Mouse (Mus musculus): Measurements from ENCODE around the gene Rad51b.

Rad51b gene

GRCm38 (mm10) chr12:79691929-79692862 lies 395.1 kb downstream of the Rad51b start:
- WGBS, result 82% methylated on average over 14 of the region's 14 CpGs

DNA sequence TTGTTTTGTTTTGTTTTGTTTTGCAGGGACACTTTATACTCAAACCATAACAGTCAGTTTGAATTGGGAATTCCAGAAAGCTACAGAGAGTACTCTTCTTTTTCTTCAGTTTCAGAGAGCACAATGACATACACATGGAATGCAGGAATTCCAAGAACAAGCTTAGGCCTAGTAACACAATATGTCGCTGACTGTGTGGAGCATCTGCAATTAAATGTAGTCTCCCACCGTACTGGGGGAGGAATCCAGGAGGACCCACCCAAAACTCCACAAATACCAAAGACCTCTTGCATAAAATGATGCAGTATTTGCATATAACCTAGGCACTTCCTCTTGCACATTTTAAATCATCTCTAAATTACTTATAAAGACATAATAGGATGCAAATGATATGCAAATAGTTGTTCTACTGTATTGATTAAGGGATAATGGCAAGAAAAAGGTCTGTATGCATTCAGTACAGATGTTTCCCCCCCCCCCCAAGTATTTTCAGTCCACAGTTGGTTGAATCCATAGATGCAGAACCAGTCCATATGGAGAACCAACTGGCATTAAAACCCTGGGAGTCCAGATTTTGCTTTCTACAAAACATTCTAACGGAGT lies 398.9 kb downstream of the Rad51b start:
- WGBS, result 62% methylated on average over 3 of the region's 3 CpGs

DNA sequence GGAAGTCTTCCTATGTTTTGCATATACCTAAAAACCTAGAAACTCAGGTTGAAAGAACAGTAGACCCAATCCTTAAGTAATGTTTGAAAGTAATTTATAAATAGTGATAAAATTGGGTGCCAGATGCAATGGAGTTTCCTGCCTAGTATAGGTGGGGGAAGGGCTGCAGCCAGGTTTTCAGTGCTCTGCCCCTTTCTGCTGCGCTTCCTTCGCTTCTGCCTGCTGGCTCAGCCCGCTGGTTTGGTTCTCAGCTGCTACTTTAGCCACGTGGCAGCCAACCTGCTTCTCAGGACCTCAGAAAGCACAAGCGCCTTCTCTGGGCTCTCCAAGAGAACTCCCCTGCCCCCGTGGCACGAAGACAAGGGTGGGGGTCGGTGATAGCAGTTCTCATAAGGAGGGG lies 406.5 kb downstream of the Rad51b start:
- 80% methylated on average over 8 of the region's 8 CpGs for WGBS

DNA sequence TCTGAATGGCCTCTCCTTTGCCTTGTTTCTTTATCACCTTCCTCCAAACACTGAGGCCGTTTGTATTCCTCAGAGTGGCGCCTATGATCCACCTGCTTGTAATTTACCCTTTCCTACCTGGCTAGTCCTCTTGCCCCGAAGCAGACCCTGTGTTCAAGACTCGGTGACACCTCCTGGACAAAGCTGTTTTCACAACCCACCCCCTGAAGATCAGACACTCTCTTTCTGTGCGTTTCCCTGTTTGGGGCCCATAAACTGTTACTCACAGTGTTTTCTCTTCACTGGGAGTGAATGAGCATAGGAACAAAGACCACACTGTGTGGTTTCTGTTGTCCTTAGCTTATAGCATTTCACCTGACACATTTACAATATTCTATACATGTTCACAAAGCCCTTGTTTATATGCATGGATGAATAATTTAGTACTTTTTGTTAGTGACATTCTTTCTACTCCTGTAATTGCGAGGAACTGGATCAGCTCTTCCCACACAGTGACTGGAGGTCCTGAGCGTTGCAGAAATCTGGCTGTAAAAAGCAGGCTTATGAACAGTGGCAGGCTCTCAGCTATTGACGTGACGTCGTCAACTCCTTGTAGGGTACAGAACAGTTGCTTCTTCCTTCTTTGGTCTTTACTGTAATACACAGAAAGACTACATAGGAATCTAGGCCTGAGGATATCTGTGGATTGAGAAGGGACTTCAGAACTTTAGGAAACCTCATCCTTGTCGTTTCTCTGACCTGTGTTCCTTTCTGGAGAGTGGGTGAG lies 408.6 kb downstream of the Rad51b start:
- 62% methylated on average over 11 of the region's 11 CpGs for WGBS

- 57% methylated on average over 9 of the region's 9 CpGs for WGBS
Observed at GRCm38 (mm10) chr12:79707565-79708422, 410.7 kb downstream of the Rad51b start.

GRCm38 (mm10) chr12:79708423-79708733 lies 411.3 kb downstream of the Rad51b start:
- 65% methylated on average over 5 of the region's 5 CpGs for WGBS

- 93% methylated on average over 6 of the region's 6 CpGs for WGBS
Observed at GRCm38 (mm10) chr12:79714484-79714883, 417.4 kb downstream of the Rad51b start.

DNA sequence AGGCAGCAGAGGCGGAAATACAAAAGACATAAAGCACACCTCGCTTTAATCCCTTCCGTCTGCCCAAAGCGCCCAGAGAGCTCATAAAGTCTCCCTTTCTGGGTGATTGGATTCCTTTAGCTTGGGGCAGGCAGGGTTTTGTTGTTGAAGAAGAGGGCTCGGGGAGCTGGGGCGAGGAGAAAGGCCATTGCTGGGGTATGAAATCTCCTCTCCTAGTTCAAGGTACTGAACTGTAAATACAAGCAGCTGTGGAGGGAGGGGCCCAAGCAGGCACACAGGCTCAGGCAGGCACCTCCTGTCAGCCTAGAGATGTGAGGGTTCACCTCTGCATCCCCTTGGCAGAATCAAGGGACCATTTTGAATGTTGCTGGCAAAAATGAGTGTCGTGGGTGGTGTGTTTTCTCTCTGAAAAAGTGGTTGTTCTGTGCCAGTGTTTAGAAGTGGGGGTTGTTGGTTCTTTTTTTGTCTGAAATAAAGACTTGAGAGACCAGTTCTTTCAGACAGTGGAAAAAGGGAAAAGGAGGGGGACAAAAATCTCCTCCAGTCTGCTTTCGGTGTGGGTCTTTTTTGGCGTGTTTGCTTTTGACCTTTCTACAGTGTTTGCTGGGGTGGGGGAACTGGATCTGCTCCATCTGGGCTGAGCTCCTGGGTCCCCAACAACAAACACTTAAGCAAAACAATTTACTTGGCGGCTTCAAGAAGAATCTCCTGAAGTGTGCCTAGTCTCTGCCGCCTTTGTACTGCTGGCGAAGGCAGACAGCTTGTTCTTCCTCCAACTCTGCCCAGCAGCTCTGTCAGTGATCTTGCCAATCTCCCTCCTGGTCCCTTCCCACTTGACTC lies 418.6 kb downstream of the Rad51b start:
- 53% methylated on average over 12 of the region's 12 CpGs for WGBS

- 60% methylated on average over 10 of the region's 10 CpGs for WGBS
Observed at GRCm38 (mm10) chr12:79719091-79719846, 422.2 kb downstream of the Rad51b start.

- WGBS, result 75% methylated on average over 1 of the region's 1 CpGs
Observed at GRCm38 (mm10) chr12:79719847-79720201, 422.7 kb downstream of the Rad51b start.

- WGBS, result 45% methylated on average over 2 of the region's 2 CpGs
Observed at GRCm38 (mm10) chr12:79726116-79726515, 429.0 kb downstream of the Rad51b start.

DNA sequence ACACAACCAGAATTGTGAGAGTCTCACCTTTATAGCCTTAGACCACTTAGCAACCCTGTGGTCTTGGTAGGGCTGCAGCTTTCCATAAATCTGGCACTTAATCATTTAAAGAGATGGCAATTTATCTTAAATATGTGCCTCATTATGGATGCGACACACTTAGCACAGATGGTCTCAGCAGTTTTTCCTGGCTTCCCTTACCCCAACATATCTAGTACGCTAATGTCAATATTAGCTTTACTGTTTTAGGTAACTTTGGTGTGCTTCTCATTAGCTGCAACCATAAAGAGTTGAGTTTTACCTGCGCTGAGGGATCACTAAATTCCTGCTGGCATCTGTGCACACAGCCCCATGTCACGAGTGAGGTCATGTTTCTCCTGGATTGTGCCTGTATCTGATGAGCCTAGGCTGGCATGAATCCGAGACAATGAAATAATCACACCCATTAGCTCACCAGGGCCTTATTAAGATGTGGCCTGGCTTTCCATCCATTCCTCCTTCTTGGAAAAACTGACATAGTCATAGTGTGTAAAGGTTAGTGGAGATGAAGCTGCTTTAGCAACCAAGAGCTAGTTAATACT lies 432.9 kb downstream of the Rad51b start:
- 89% methylated on average over 5 of the region's 5 CpGs for WGBS

DNA sequence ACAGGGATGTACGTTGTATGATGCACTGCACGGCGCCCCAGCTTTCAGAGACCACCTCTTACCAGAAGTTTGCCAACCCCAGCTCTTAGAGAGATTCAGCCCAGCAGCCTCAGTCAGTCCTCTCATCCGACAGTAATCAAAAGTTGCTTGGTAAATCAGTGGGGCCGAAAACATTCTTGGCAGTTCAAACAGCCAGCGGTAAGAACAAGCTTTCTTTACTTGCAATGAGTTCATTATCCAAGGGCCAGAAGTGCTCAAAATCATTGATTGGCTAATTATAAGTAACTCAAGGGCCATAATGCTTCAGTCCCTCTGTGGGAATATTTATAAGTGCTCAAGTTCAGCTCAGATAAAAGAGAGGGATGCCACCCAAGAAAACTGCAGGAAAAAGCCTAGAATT lies 434.8 kb downstream of the Rad51b start:
- WGBS, result 73% methylated on average over 6 of the region's 6 CpGs

GRCm38 (mm10) chr12:79732355-79733115 lies 435.5 kb downstream of the Rad51b start:
- 48% methylated on average over 12 of the region's 12 CpGs for WGBS

- WGBS, result 78% methylated on average over 13 of the region's 13 CpGs
Observed at GRCm38 (mm10) chr12:79735341-79735785, 438.3 kb downstream of the Rad51b start.

- 91% methylated on average over 4 of the region's 4 CpGs for WGBS
Observed at GRCm38 (mm10) chr12:79735882-79736281, 438.8 kb downstream of the Rad51b start.

GRCm38 (mm10) chr12:79739918-79740639 lies 443.0 kb downstream of the Rad51b start:
- 93% methylated on average over 11 of the region's 11 CpGs for WGBS

- WGBS, result 55% methylated on average over 7 of the region's 7 CpGs
Observed at GRCm38 (mm10) chr12:79742211-79742610, 445.1 kb downstream of the Rad51b start.

All from cerebral cortex, adult 2 months (tissue).